Mouse (Mus musculus) liver, postnatal 0 days (tissue): Measurements from ENCODE around the gene Gm20481.

Source experiments
- CTCF ChIP-seq: sonication (generic); IDR thresholded peaks from 2 replicates; pipeline ENCODE4 v1.5.1; 2016; ENCODE audit warnings: antibody characterized with exemption, low read depth
- EP300 ChIP-seq: IDR thresholded peaks from 2 replicates; pipeline ENCODE4 v1.6.1; 2016; ENCODE audit warnings: antibody characterized with exemption, low read depth, mild to moderate bottlenecking

DNA sequence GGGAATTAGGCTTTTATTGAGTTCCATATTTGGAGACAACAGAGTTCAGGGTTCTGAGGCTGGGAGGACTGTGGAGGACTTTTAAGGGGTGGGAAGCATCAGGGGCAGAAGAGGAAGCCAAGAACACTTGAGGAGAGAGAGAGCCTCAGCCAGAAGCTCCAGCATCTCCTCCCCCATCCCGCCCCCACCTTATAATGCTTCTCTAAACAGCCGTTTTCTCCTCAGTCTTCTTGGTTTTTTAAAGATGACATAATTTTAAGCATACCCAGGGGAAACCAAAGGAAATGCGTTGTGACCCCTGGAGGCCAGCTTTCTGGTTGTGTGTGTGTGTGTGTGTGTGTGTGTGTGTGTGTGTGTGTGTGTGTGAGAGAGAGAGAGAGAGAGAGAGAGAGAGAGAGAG is 7.6 kb upstream of the Gm20481 start:
- no peak for TF ChIP-seq CTCF
- no peak for TF ChIP-seq EP300
